Mouse (Mus musculus): ENCODE measurements around the gene Rfc4. TPM values are rescaled to one million over a fixed set of nuclear protein-coding genes. Genes with fewer than 3 reads are reported as not detected.
A peak's percentile ranks its signal among the peaks of the same experiment; 100 is the strongest.

Rfc4 gene
- polyA plus RNA-seq (2015; fragmentation: Nextera tagmentation; extraction: Ambion mirVana): 77.3 and 80.6 TPM in 2 replicates

GRCm38 (mm10) chr16:23127673-23128375 lies at the start of gene Rfc4:
Gene Rfc4, minus strand, starts transcription at chr16:23127737.
- ATAC-seq (replicated peaks; ENCODE audit: low FRiP score, low read depth) (peak; percentile 94), DNase-seq (ENCODE audit: low spot score) (peak; percentile 94)
- TF ChIP-seq CTCF (IDR thresholded peaks at IDR 0.05; ENCODE audit: low read depth): peak; percentile 59
- Histone ChIP-seq H3K4me2 (ENCODE audit: low read length) (peak within 1 kb of the TSS; percentile 90), H3K36me3 (ENCODE audit: insufficient read depth, low read length) (no peaks in the 10 kb centered on the region), H3K9ac (ENCODE audit: low read depth, low read length) (peak within 1 kb of the TSS; percentile 91), H3K27me3 (ENCODE audit: insufficient read depth, low read length) (no peaks in the 10 kb centered on the region), H3K27ac (peak within 1 kb of the TSS; percentile 98), H3K9me3 (replicated peaks; ENCODE audit: low read length) (no peaks in the 10 kb centered on the region), H3K4me3 (replicated peaks; ENCODE audit: low read depth, low read length) (peak within 1 kb of the TSS; percentile 83), H3K4me1 (replicated peaks; ENCODE audit: insufficient read depth, low read length) (peaks cover 5% of the 10 kb centered on the region; the same call in 1 of the 2 replicates)
- WGBS: 0% methylated on average over 51 of the region's 51 CpGs

DNA sequence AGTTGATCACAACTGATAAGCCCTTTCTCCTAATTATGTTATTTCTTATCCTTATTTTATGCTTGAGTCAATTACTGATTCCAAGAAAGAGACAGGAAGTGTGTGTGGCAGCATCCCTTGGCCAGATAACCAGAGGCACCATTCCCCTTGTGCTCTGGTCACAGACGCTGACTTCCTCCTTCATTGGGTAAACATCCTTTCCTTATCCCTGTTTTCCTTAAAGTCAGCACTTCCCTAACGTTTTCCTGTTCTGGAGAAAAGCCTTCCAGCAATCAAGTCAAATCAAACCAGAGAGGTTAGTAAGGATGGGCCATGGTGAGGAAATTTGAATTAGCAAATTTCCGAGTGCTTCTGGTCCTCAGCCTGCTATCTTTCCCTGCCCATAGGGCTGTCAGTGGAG lies 48.4 kb upstream of the Rfc4 start:
- TF ChIP-seq CTCF (IDR thresholded peaks at IDR 0.05; ENCODE audit: low read depth): no peak
- Histone ChIP-seq H3K4me2 (ENCODE audit: low read length) (no peak overlapping the region), H3K4me3 (replicated peaks; ENCODE audit: low read depth, low read length) (no peak overlapping the region), H3K9me3 (replicated peaks; ENCODE audit: low read length) (no peaks in the 10 kb centered on the region), H3K4me1 (replicated peaks; ENCODE audit: insufficient read depth, low read length) (no peaks in the 10 kb centered on the region), H3K9ac (ENCODE audit: low read depth, low read length) (no peak overlapping the region), H3K27ac (no peak overlapping the region), H3K36me3 (ENCODE audit: insufficient read depth, low read length) (no peaks in the 10 kb centered on the region), H3K27me3 (ENCODE audit: insufficient read depth, low read length) (no peaks in the 10 kb centered on the region)
- ATAC-seq (replicated peaks; ENCODE audit: low FRiP score, low read depth): no peak
- DNase-seq (ENCODE audit: low spot score): no peak
- 52% methylated on average over 3 of the region's 3 CpGs for WGBS

GRCm38 (mm10) chr16:23174855-23175254 lies 47.3 kb upstream of the Rfc4 start:
- Histone ChIP-seq H3K4me2 (ENCODE audit: low read length) (no peak overlapping the region), H3K9ac (ENCODE audit: low read depth, low read length) (no peak overlapping the region)
- WGBS: 83% methylated on average over 5 of the region's 5 CpGs

DNA sequence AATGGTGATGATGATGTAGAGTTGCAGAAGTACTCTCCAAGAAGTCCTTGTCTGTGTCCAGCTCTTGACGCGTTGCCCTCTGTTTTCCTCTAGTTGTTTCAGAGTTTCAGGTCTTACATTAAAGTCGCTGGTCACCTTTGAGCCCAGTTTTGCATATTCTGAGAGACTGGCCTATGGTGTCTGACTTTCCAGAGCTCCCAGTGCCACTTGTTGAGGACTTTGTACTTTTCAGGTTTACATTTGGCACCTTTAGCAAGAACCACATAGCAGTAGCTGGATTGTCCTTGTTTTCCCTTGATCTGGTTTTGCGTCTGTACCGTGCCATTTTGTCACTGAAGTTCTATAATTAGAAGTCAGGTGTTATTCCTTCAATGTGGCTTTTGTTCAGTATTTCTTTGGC lies 46.4 kb upstream of the Rfc4 start:
- 87% methylated on average over 5 of the region's 5 CpGs for WGBS
- Histone ChIP-seq H3K9ac (ENCODE audit: low read depth, low read length) (no peak overlapping the region), H3K4me3 (replicated peaks; ENCODE audit: low read depth, low read length) (no peak overlapping the region), H3K36me3 (ENCODE audit: insufficient read depth, low read length) (no peaks in the 10 kb centered on the region), H3K4me1 (replicated peaks; ENCODE audit: insufficient read depth, low read length) (no peaks in the 10 kb centered on the region), H3K4me2 (ENCODE audit: low read length) (no peak overlapping the region), H3K27me3 (ENCODE audit: insufficient read depth, low read length) (no peaks in the 10 kb centered on the region), H3K27ac (no peak overlapping the region), H3K9me3 (replicated peaks; ENCODE audit: low read length) (no peaks in the 10 kb centered on the region)
- no peak for DNase-seq (ENCODE audit: low spot score)
- ATAC-seq (replicated peaks; ENCODE audit: low FRiP score, low read depth): no peak
- no peak for TF ChIP-seq CTCF (IDR thresholded peaks at IDR 0.05; ENCODE audit: low read depth)

More at GRCm38 (mm10) chr16:23174855-23175254, 47.3 kb upstream of the Rfc4 start:
- Histone ChIP-seq H3K4me3 (replicated peaks; ENCODE audit: low read depth, low read length) (no peak overlapping the region), H3K9me3 (replicated peaks; ENCODE audit: low read length) (no peaks in the 10 kb centered on the region), H3K36me3 (ENCODE audit: insufficient read depth, low read length) (no peaks in the 10 kb centered on the region), H3K4me1 (replicated peaks; ENCODE audit: insufficient read depth, low read length) (no peaks in the 10 kb centered on the region), H3K27me3 (ENCODE audit: insufficient read depth, low read length) (no peaks in the 10 kb centered on the region), H3K27ac (no peak overlapping the region)
- DNase-seq (ENCODE audit: low spot score) (no peak), ATAC-seq (replicated peaks; ENCODE audit: low FRiP score, low read depth) (no peak)
- no peak for TF ChIP-seq CTCF (IDR thresholded peaks at IDR 0.05; ENCODE audit: low read depth)

- no peak for TF ChIP-seq CTCF (IDR thresholded peaks at IDR 0.05; ENCODE audit: low read depth)
- DNase-seq (ENCODE audit: low spot score) (no peak), ATAC-seq (replicated peaks; ENCODE audit: low FRiP score, low read depth) (no peak)
- Histone ChIP-seq H3K4me2 (ENCODE audit: low read length) (no peak overlapping the region), H3K9ac (ENCODE audit: low read depth, low read length) (no peak overlapping the region), H3K4me1 (replicated peaks; ENCODE audit: insufficient read depth, low read length) (no peaks in the 10 kb centered on the region), H3K9me3 (replicated peaks; ENCODE audit: low read length) (no peaks in the 10 kb centered on the region), H3K27ac (no peak overlapping the region), H3K27me3 (ENCODE audit: insufficient read depth, low read length) (no peaks in the 10 kb centered on the region), H3K4me3 (replicated peaks; ENCODE audit: low read depth, low read length) (no peak overlapping the region), H3K36me3 (ENCODE audit: insufficient read depth, low read length) (no peaks in the 10 kb centered on the region)
- 94% methylated on average over 3 of the region's 3 CpGs for WGBS
These were observed 43.3 kb upstream of the Rfc4 start for GRCm38 (mm10) chr16:23170813-23171212.

GRCm38 (mm10) chr16:23167079-23167478 lies 39.5 kb upstream of the Rfc4 start:
- no peaks in the 10 kb centered on the region for H3K36me3 ChIP-seq (ENCODE audit: insufficient read depth, low read length)
- DNase-seq (ENCODE audit: low spot score): peak; percentile 58
- no peak for TF ChIP-seq CTCF (IDR thresholded peaks at IDR 0.05; ENCODE audit: low read depth)
- no peak overlapping the region for H3K4me3 ChIP-seq (replicated peaks; ENCODE audit: low read depth, low read length)
- no peaks in the 10 kb centered on the region for H3K4me1 ChIP-seq (replicated peaks; ENCODE audit: insufficient read depth, low read length)
- H3K4me2 ChIP-seq (ENCODE audit: low read length): no peak overlapping the region
- no peaks in the 10 kb centered on the region for H3K9me3 ChIP-seq (replicated peaks; ENCODE audit: low read length)
- 48% methylated on average over 5 of the region's 5 CpGs for WGBS
- H3K9ac ChIP-seq (ENCODE audit: low read depth, low read length): no peak overlapping the region
- no peak for ATAC-seq (replicated peaks; ENCODE audit: low FRiP score, low read depth)
- H3K27ac ChIP-seq: no peak overlapping the region
- no peaks in the 10 kb centered on the region for H3K27me3 ChIP-seq (ENCODE audit: insufficient read depth, low read length)

Data from kidney, postnatal 0 days (tissue).